Mouse (Mus musculus) heart, embryonic 10.5 days (tissue): ENCODE data around the gene Wscd2. TPM values are rescaled to one million over a fixed set of nuclear protein-coding genes. Genes with fewer than 3 reads are reported as not detected.
"Not testable (repeated sequence)": the region's sequence is repeated elsewhere in the genome, so short reads cannot be mapped to it uniquely, and the experiment has no call there.

Source experiments
- DNase-seq: peaks from one replicate; pipeline ENCODE4 v3.0.0-alpha.2; 2017; ENCODE audit warnings: low spot score
- H3K27ac ChIP-seq: fragments of 300-500 bp; sonication (generic); 2 replicates; pipeline ENCODE4 v1.5.1; 2016; ENCODE audit warnings: mild to moderate bottlenecking
- H3K27me3 ChIP-seq: fragments of 300-500 bp; sonication (generic); 2 replicates; pipeline ENCODE4 v1.6.1; 2016; ENCODE audit warnings: mild to moderate bottlenecking; ENCODE audit not compliant: poor library complexity, insufficient read depth, severe bottlenecking
- H3K36me3 ChIP-seq: fragments of 300-500 bp; sonication (generic); 2 replicates; pipeline ENCODE4 v1.6.1; 2016; ENCODE audit warnings: mild to moderate bottlenecking, moderate library complexity
- H3K4me1 ChIP-seq: fragments of 300-500 bp; sonication (generic); 2 replicates; pipeline ENCODE4 v1.6.1; 2016; ENCODE audit warnings: mild to moderate bottlenecking
- H3K4me3 ChIP-seq: fragments of 300-500 bp; sonication (generic); 2 replicates; pipeline ENCODE4 v1.5.1; 2016; ENCODE audit warnings: mild to moderate bottlenecking, moderate library complexity
- H3K9me3 ChIP-seq: fragments of 300-500 bp; sonication (generic); 2 replicates; pipeline ENCODE4 v1.6.1; 2016; ENCODE audit warnings: mild to moderate bottlenecking, moderate library complexity
- WGBS: fragments of 180-500 bp; shearing (Covaris S2); methylation state at CpG from one replicate; pipeline ENCODE4 v1.1.7; 2016; 5-methylcytosine and 5-hydroxymethylcytosine counted together
- polyA plus RNA-seq: library from polyadenylated mRNA; unstranded; fragments of >200 nt; fragmentation: Nextera tagmentation; extraction: Ambion mirVana; gene quantifications from 2 replicates; pipeline ENCODE4 v1.2.1, GENCODE M21; 2016

Gene Wscd2
- polyA plus RNA-seq, 1 experiment from 2014 or later, result 2.5 TPM

DNA sequence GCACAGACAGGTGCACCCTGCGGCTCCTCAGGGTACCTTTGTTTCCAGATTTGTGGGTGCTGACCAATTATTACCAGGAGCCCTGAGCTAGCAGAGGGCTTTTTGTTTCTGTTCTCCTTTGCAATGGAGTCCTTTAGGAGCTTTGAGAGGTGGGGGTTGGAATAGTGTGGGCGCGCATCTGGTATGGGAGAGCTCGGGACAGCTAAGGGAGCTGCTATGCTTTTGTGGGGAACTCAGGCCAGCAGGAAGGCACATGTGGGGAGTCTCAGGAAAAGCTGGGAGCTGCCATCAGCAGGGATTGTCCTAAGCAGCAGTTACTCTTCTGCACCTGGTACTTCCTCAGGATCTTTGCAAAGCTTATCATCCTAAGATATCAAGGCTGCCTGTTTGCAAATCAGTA, 89.0 kb downstream of the Wscd2 start:
- H3K27ac ChIP-seq, result no peak overlapping the region
- no peak for DNase-seq
- H3K27me3 ChIP-seq, result peaks cover 12% of the 10 kb centered on the region; the same call in 1 of the 2 replicates
- H3K9me3 ChIP-seq, result no peaks in the 10 kb centered on the region
- no peaks in the 10 kb centered on the region for H3K36me3 ChIP-seq
- WGBS, result 80% methylated on average over 4 of the region's 4 CpGs
- H3K4me3 ChIP-seq, result no peak overlapping the region
- no peaks in the 10 kb centered on the region for H3K4me1 ChIP-seq

DNA sequence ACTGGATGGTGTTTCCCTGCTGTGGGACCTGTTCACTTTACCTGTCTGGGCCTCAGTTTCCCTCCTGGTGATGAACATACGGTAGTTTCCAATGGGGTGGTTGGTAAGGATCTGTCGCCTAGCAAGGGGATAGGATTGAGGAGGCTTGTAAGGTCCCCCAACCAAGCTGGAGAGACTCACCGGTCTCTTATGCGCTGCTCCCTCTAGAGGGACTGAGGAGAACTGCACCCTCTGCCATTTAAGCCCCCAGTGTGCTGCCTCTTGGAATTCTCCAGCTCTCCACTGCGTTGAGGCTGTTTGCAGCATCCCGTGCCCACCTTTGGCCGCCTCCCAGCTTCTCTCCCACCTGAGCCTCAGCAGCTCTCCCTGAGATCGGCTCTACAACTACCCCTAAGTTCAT, 90.1 kb downstream of the Wscd2 start:
- DNase-seq, result no peak
- Histone ChIP-seq H3K9me3 (no peaks in the 10 kb centered on the region), H3K4me3 (no peak overlapping the region), H3K4me1 (peaks cover 9% of the 10 kb centered on the region), H3K36me3 (no peaks in the 10 kb centered on the region), H3K27me3 (peaks cover 12% of the 10 kb centered on the region; the same call in 1 of the 2 replicates), H3K27ac (no peak overlapping the region)
- WGBS, result 42% methylated on average over 8 of the region's 8 CpGs

DNA sequence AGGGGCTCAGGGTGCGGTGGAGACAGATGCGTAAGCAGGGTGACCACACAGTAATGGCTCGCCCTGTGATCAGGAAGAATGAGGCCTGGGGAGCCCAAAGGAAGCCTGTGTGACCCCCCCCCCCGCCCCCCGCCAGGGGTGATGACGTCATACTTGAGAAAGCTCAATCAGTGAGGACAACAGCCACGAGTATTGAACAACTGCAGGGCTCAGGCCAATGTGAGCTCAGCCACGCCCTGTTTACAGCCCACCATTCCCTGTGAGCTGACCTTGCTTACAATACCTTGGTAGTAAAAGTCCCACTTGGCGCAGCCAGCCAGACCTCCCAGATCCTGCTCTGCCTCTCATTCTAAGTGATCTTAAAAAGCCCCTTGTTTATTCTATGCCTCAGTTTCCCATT, 90.7 kb downstream of the Wscd2 start:
- Histone ChIP-seq H3K36me3 (no peaks in the 10 kb centered on the region), H3K27me3 (peaks cover 6% of the 10 kb centered on the region; the same call in 1 of the 2 replicates), H3K4me1 (peaks cover 9% of the 10 kb centered on the region), H3K4me3 (no peak overlapping the region), H3K9me3 (no peaks in the 10 kb centered on the region), H3K27ac (no peak overlapping the region)
- 59% methylated on average over 9 of the region's 9 CpGs for WGBS
- DNase-seq, result no peak

DNA sequence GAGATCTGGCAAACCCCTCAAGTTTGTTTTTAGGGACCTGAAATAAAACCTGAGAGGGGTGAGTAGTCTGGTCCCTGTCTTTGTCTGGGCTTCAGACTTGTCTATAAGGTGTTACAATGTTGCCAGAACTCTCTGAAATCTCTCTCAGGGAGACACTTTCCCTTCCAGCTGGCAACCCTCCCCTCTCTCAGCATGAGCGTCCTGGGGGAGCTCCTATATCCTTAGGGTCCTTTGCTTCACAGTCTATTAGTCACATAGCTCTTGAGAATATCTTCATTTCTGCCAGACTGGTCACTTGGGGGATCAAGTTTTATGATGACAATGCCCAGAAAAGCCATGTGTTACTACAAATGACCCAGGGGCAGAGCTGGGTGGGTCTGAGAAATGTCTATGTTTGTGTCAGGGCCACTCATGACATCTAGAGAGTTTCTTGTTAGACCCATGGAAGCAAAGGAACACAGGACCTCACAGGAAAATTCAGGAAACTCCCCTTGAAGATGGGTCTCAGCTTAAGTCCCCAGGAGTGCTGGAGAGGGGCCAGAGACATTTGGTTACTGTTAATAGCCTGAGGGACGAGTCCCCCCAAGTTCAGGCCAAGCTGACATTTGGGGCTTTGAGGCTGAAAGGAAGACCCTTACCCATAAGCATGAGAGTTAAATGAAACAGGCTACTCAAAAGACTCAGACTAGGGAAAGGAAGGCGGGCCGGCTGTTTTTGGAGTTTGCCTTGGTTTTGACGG, 93.5 kb downstream of the Wscd2 start:
- H3K9me3 ChIP-seq, result no peaks in the 10 kb centered on the region
- no peak overlapping the region for H3K27ac ChIP-seq
- no peaks in the 10 kb centered on the region for H3K36me3 ChIP-seq
- H3K27me3 ChIP-seq, result 0 out of 2 replicates have a peak, but pooled peaks cover 17% of the 10 kb centered on the region
- DNase-seq, result no peak
- WGBS, result 46% methylated on average over 5 of the region's 5 CpGs
- peaks cover 19% of the 10 kb centered on the region for H3K4me1 ChIP-seq
- H3K4me3 ChIP-seq, result no peak overlapping the region

DNA sequence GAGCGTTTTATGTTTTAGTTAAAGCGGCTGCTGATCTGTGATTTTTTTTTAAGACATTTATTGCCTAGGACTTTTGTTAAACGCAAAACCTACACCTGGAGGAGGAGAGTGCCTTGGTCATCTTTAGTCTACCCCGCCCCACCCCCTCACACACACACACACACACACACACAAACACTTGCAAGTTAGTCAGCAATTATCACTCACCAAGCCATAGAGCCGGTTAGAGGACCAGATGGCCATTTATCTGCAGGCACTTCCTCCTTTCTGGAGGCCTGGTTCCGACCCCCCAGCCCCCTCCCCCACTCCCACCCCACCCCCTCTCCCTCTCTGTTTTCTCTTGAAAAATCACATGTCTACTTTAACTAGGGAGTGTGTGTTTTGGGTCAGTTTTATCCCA, 94.3 kb downstream of the Wscd2 start:
- Histone ChIP-seq H3K4me1 (peaks cover 19% of the 10 kb centered on the region), H3K27ac (peak overlapping the region; percentile 67), H3K9me3 (no peaks in the 10 kb centered on the region), H3K36me3 (no peaks in the 10 kb centered on the region), H3K27me3 (0 out of 2 replicates have a peak, but pooled peaks cover 11% of the 10 kb centered on the region), H3K4me3 (no peak overlapping the region)
- no peak for DNase-seq
- 21% methylated on average over 6 of the region's 6 CpGs for WGBS

DNA sequence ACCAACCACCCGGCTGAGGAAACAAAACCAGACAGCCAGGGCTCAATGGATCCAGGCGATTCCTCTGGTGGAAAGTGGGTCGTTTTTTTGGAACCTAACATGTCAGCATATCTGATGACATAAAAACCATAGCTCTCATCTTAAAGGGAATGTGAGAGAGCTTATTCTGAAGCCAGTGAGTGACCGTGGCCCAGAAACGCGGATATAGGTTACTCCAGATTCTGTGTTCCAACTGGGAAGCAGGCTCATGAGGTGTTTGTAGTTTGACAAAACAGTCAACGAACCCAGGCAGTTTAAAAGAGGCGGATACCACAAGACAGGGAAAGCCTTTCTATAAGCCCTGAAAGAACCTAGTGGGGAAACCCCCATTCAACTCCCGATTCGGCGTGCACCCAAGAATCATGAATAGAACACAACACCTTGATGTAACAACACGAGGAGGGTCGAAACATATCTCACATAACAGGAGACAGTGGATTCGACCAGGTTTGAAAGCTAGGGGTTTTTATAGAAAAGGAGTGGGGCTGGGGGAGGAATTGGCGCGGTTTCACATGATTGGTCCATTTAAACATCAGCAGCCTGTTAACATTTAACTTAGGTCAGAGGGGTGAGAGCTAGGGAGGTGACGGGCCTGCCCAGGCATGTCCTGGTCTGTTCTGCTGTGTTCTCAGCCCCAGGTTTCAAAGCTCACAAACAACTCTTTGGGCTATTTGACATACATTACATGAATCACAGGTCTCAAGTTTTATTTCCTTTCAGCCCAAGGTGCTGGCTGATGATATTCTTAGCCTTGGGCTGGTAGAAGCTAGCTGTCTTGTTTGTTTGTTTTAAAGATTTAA, 95.7 kb downstream of the Wscd2 start:
- not testable (repeated sequence) for H3K27ac ChIP-seq, H3K36me3 ChIP-seq
- WGBS, result 78% methylated on average over 17 of the region's 17 CpGs

DNA sequence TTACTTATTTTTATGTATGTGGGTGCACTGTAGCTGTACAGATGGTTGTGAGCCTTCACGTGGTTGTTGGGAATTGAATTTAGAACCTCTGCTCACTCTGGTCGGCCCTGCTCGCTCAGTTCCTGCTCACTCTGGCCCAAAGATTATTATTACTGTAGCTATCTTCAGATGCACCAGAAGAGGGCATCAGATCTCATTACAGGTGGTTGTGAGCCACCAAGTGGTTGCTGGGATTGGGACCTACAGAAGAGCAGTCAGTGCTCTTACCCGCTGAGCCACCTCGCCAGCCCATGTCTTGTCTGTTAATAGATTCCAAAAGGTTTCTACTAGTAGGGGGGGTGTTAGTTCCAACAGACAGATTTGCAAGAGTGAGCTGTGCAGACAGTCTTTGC, 96.3 kb downstream of the Wscd2 start:
- H3K27ac ChIP-seq, H3K36me3 ChIP-seq, H3K4me3 ChIP-seq, H3K9me3 ChIP-seq, DNase-seq: not testable (repeated sequence)
- Histone ChIP-seq H3K4me1 (peaks cover 29% of the 10 kb centered on the region), H3K27me3 (peaks cover 14% of the 10 kb centered on the region; the same call in 1 of the 2 replicates)
- WGBS, result 44% methylated on average over 5 of the region's 5 CpGs

More for the DNA sequence above, 95.7 kb downstream of the Wscd2 start:
- 0 out of 2 replicates have a peak, but pooled peaks cover 11% of the 10 kb centered on the region for H3K27me3 ChIP-seq
- H3K9me3 ChIP-seq, H3K4me3 ChIP-seq, DNase-seq: not testable (repeated sequence)
- peaks cover 23% of the 10 kb centered on the region for H3K4me1 ChIP-seq

DNA sequence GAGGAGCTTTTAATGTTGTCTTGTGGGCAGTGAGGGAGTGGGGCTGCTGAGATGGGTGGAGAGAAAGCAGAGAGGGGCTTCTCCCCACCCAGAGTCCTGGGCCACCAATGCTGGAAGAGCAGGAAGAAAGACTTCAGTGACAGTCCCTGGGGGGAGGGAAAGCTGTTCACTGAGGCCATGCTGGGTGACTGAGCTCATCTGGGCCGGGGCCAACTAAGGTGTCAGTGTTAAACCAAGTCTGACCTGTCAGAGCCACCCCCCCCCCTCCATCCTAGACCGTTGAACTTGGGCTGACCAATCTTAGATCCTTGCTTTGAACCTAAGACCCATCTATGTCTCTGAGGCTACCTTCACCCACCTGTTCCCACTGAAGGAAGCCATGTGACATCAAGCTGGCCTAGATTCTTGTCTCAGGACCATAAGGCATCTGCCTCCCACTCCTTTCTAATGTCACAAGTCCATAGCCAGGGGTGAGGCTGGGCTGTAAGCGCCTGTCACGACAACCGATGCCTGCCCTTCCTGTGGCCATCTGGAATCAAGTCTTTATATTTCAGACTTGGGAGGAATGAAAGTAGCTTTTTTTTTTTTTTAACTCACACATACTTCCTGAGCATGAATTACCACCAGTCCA, 100.0 kb downstream of the Wscd2 start:
- Histone ChIP-seq H3K36me3 (no peaks in the 10 kb centered on the region), H3K9me3 (no peaks in the 10 kb centered on the region), H3K27me3 (peaks cover 27% of the 10 kb centered on the region; the same call in 1 of the 2 replicates), H3K27ac (no peak overlapping the region), H3K4me3 (no peak overlapping the region), H3K4me1 (peaks cover 31% of the 10 kb centered on the region)
- 65% methylated on average over 5 of the region's 5 CpGs for WGBS
- DNase-seq, result no peak

DNA sequence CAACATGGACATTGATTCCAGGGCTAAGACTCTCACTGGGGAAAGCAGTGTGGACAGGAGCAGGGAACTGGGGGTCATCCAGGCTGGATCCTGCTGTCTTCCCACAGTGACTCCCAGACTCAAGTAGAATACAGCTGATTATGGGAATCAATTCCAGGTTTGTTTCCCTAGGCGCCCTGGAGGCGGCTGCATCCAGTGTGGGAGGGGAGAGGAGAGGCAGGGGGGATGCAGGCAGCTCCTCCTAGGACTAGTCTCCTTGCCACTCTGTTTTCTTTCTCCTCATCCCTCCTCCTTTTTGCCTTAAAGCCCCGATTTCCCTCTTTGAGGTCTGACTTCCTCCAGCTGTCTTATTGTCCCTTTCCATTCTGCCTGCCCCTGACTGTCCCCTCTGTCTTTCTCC, 101.0 kb downstream of the Wscd2 start:
- peaks cover 27% of the 10 kb centered on the region; the same call in 1 of the 2 replicates for H3K27me3 ChIP-seq
- whole genome bisulfite sequencing, result 7% methylated on average over 3 of the region's 3 CpGs
- no peaks in the 10 kb centered on the region for H3K9me3 ChIP-seq
- peaks cover 31% of the 10 kb centered on the region for H3K4me1 ChIP-seq
- H3K27ac ChIP-seq, result no peak overlapping the region; the same call in 1 of the 2 replicates
- DNase-seq, result no peak
- no peak overlapping the region for H3K4me3 ChIP-seq
- H3K36me3 ChIP-seq, result no peaks in the 10 kb centered on the region

DNA sequence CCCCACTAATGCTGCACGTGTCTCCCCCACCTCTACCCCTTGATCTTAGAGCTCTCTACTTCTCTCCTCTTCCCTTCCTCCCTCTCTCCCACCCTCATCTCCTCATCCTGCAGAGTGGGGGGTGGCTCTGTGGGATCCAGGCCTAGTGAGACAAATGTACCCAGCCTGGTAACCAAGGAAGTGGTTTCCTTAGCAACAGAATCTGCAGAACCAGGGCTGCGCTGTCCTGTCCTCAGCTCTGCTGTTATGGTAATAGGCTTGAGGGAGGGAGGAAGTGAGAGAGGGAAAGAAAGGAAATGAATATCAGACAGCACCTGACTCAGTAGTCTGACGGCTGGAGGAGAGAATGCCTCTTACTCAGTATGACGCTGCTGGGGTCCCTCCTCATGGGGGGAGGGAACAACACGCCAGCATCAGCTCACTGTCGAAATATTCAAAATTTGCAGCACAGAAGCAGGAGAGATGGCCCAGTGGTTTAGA, 101.7 kb downstream of the Wscd2 start:
- Histone ChIP-seq H3K36me3 (no peaks in the 10 kb centered on the region), H3K27me3 (peaks cover 27% of the 10 kb centered on the region; the same call in 1 of the 2 replicates), H3K4me3 (no peak overlapping the region), H3K9me3 (no peaks in the 10 kb centered on the region), H3K27ac (no peak overlapping the region), H3K4me1 (peaks cover 31% of the 10 kb centered on the region)
- 25% methylated on average over 6 of the region's 6 CpGs for WGBS
- DNase-seq, result no peak

DNA sequence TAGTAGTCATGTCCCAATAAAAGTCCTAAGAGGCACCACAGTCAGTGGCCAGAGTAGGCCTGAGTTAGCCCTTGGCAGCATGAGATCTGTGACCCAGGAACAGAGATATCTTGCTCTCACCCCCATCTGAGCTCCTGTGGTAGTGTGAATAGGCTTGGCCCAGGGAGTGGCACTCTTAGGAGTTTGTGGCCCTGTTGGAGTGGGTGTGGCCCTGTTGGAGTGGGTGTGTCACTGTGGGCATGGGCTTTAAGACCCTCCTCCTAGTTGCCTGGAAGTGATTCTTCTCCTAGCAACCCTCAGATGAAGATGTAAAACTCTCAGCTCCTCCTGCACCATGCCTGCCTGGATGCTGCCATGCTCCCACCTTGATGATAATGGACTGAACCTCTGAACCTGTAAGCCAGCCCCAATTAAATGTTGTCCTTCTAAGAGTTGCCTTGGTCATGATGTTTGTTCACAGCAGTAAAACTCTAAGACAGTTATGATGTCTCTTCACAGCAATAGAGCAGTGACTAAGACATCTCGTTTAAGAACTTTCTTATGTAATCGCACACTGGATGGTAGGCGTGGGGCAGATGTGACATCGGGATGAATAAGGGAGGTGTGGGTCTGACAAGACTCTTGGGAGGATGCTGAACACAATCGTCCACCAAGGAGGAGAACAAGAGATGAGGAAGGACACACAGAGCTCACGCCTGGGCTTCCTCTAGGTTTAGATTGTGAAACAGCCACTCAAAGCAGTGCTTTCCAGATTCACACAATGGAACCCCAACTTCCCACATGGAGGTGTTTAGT, 104.0 kb downstream of the Wscd2 start:
- Histone ChIP-seq H3K9me3 (no peaks in the 10 kb centered on the region), H3K4me1 (peaks cover 22% of the 10 kb centered on the region), H3K36me3 (no peaks in the 10 kb centered on the region), H3K27ac (no peak overlapping the region), H3K27me3 (peaks cover 15% of the 10 kb centered on the region; the same call in 1 of the 2 replicates), H3K4me3 (no peak overlapping the region)
- WGBS, result 80% methylated on average over 6 of the region's 6 CpGs
- DNase-seq, result no peak

DNA sequence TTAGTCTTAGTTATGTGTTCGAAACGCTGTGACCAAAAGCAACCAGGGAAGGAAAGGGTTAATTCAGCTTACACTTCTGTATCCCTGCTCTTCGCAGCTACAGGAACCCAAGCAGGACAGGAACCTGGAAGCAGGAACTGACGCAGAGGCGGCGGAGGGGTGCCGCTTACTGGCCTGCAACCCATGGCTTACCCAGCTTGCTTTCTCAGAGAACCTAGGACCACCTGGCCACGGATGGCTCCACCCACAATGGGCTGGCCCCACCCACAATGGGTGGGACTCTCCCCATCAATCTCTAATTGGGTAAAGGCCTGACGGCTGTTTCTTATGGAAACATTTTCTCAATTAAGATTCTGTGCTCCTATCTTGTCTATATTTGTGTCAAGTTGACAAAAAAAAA, 106.1 kb downstream of the Wscd2 start:
- Histone ChIP-seq H3K27me3 (peaks cover 15% of the 10 kb centered on the region; the same call in 1 of the 2 replicates), H3K4me1 (peaks cover 14% of the 10 kb centered on the region), H3K4me3 (no peak overlapping the region), H3K27ac (no peak overlapping the region), H3K36me3 (no peaks in the 10 kb centered on the region), H3K9me3 (no peaks in the 10 kb centered on the region)
- 75% methylated on average over 9 of the region's 9 CpGs for WGBS
- DNase-seq, result no peak
